Mouse (Mus musculus) C2C12 (cell line): ENCODE results near the gene Sftpa1.

Source experiments
- CEBPB ChIP-seq: IDR thresholded peaks from one replicate; pipeline ENCODE4 v1.6.1; 2011; ENCODE audit warnings: low read depth, mild to moderate bottlenecking, control low read depth, moderate library complexity
- CTCF ChIP-seq: IDR thresholded peaks from one replicate; pipeline ENCODE4 v1.5.1; 2011; ENCODE audit not compliant: control insufficient read depth, insufficient read depth, insufficient read length
- MYOG ChIP-seq: IDR thresholded peaks from one replicate; pipeline ENCODE4 v1.6.1; 2011; ENCODE audit not compliant: control insufficient read depth, insufficient read length; ENCODE audit errors: extremely low read depth
- USF1 ChIP-seq: IDR thresholded peaks from one replicate; pipeline ENCODE4 v1.6.1; 2011; ENCODE audit warnings: low read depth, mild to moderate bottlenecking, control low read depth, moderate library complexity

GRCm38 (mm10) chr14:41124683-41125082 is 6.9 kb upstream of the Sftpa1 start:
- TF ChIP-seq USF1 (no peak), CTCF (no peak), CEBPB (no peak), MYOG (no peak)
